Mouse (Mus musculus): ENCODE measurements around the gene Gm20388.

GRCm38 (mm10) chr8:123503801-123504467 is 3593.3 kb downstream of the Gm20388 start:
- no peak for TF ChIP-seq CTCF (IDR thresholded peaks at IDR 0.05; ENCODE audit: insufficient read depth, low read depth, low read length)
- no peak for TF ChIP-seq POLR2A (IDR thresholded peaks at IDR 0.05; ENCODE audit: insufficient read depth, low read depth, low read length)

Data from olfactory bulb, adult 2 months (tissue).